ENCODE assay signal across 17 mouse cellular contexts in the genomic region with DNA sequence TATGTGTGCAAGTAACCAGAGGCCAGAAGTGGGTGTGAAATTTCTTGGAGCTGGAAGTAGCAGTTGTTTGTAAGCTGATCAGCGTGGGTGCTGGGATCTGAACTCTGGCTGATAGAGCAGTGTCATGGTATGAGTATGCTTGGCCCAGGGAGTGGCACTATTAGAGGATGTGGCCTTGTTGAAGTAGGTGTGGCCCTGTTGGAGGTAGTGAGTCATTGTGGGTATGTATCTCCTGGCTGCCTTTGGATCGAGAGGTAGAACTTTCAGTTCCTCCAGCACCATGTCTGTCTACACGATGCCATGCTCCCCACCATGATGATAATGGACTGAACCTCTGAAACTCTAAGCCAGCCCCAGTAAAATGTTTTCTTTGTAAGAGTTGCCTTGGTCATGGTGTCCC. TPM values are rescaled to one million over a fixed set of nuclear protein-coding genes. Genes with fewer than 3 reads are reported as not detected.
DNase-seq lines count a peak whose midpoint lies in the region; ATAC-seq and TF ChIP-seq lines count a peak whose summit lies in the region.
"Had no signal": no experiment of that assay in that cellular context is flagged by ENCODE, and none has a peak within 500 bp of the region (broad histone marks: within the 10 kb centered on the region; RNA-seq: fewer than 3 reads in every experiment).

No protein-coding gene starts in this region.

- 83% methylated on average over 3 of the region's 3 CpGs for WGBS in lung, adult 2 months
- WGBS in liver, embryonic 15.5 days (ENCODE audit: insufficient replicate concordance) = 45% methylated on average over 3 of the region's 3 CpGs
- 99% methylated on average over 3 of the region's 3 CpGs for WGBS in forebrain, postnatal 0 days
- WGBS in hindbrain, embryonic 13.5 days = 96% methylated on average over 3 of the region's 3 CpGs

- H3K27ac ChIP-seq in liver, embryonic 15.5 days (replicated peaks) = no peak overlapping the region
- no peak overlapping the region for H3K27ac ChIP-seq in forebrain, postnatal 0 days (ENCODE audit: low read depth, low read length)
- no peak overlapping the region for H3K27ac ChIP-seq in hindbrain, embryonic 13.5 days

- no peaks in the 10 kb centered on the region for H3K9me3 ChIP-seq in liver, embryonic 15.5 days (replicated peaks)
- H3K9me3 ChIP-seq in forebrain, postnatal 0 days (ENCODE audit: low read length) = no peaks in the 10 kb centered on the region
- H3K9me3 ChIP-seq in hindbrain, embryonic 13.5 days = no peaks in the 10 kb centered on the region

- TF ChIP-seq POLR2A in lung, adult 2 months (IDR thresholded peaks at IDR 0.05; ENCODE audit: borderline replicate concordance, extremely low read depth, low read depth, low read length) = no peak

- ATAC-seq in liver, embryonic 15.5 days (ENCODE audit: insufficient read depth) = peak; percentile 43; the same call in 1 of the 2 replicates
- no peak for ATAC-seq in forebrain, postnatal 0 days
- no peak for ATAC-seq in hindbrain, embryonic 13.5 days (ENCODE audit: low FRiP score)

- no peak for TF ChIP-seq CTCF in lung, adult 2 months (IDR thresholded peaks at IDR 0.05; ENCODE audit: insufficient read depth, low read length)
- no peak for TF ChIP-seq CTCF in forebrain, postnatal 0 days (IDR thresholded peaks at IDR 0.05; ENCODE audit: low read depth)

- H3K36me3 ChIP-seq in liver, embryonic 15.5 days (replicated peaks) = no peaks in the 10 kb centered on the region
- H3K36me3 ChIP-seq in splenic B cell, adult 2 months (ENCODE audit: control insufficient read depth, insufficient read depth, low read length, poor library complexity, severe bottlenecking) = no peaks in the 10 kb centered on the region
- no peaks in the 10 kb centered on the region for H3K36me3 ChIP-seq in forebrain, postnatal 0 days (ENCODE audit: insufficient read depth)
- no peaks in the 10 kb centered on the region for H3K36me3 ChIP-seq in hindbrain, embryonic 13.5 days

- peak; percentile 18 for DNase-seq in lung, postnatal 36 days
- DNase-seq in lung, adult 2 months = no peak
- peak; percentile 15 for DNase-seq in T-cell, adult 2 months (ENCODE audit: low spot score)
- peak; percentile 55 for DNase-seq in splenic B cell, adult 2 months (ENCODE audit: low read depth, low spot score)
- DNase-seq in forebrain, postnatal 0 days = no peak
- no peak for DNase-seq in ovary, postnatal 14 days (ENCODE audit: low spot score)
- DNase-seq: adrenal gland, postnatal 14 days; cerebellum, adult 11 months; gastrocnemius, postnatal 14 days; heart, postnatal 10 days; kidney, adult 2 months; lung, adult 18-20 months; spleen, adult 18-20 months; thymus, postnatal 25 days had no signal

- H3K4me2 ChIP-seq in liver, embryonic 15.5 days = no peak overlapping the region
- H3K4me2 ChIP-seq in forebrain, postnatal 0 days (ENCODE audit: low read depth) = no peak overlapping the region
- H3K4me2 ChIP-seq in hindbrain, embryonic 13.5 days = no peak overlapping the region
- H3K4me2 ChIP-seq: midbrain, embryonic 11.5 days had no signal

- H3K4me3 ChIP-seq in lung, adult 2 months (replicated peaks; ENCODE audit: extremely low read depth, low read depth, low read length) = no peak overlapping the region
- H3K4me3 ChIP-seq in liver, embryonic 15.5 days (replicated peaks) = no peak overlapping the region
- H3K4me3 ChIP-seq in forebrain, postnatal 0 days (ENCODE audit: low read depth, low read length) = no peak overlapping the region
- H3K4me3 ChIP-seq in hindbrain, embryonic 13.5 days = no peak overlapping the region

- H3K9ac ChIP-seq in liver, embryonic 15.5 days = no peak overlapping the region
- no peak overlapping the region for H3K9ac ChIP-seq in forebrain, postnatal 0 days
- H3K9ac ChIP-seq in hindbrain, embryonic 13.5 days = no peak overlapping the region

- H3K27me3 ChIP-seq in liver, embryonic 15.5 days = no peaks in the 10 kb centered on the region
- H3K27me3 ChIP-seq in splenic B cell, adult 2 months (ENCODE audit: control insufficient read depth, insufficient read depth, low read length, poor library complexity, severe bottlenecking) = no peaks in the 10 kb centered on the region
- no peaks in the 10 kb centered on the region for H3K27me3 ChIP-seq in forebrain, postnatal 0 days (ENCODE audit: insufficient read depth, low read length)
- no peaks in the 10 kb centered on the region for H3K27me3 ChIP-seq in hindbrain, embryonic 13.5 days

- peaks cover 2% of the 10 kb centered on the region; the same call in 1 of the 2 replicates for H3K4me1 ChIP-seq in lung, adult 2 months (ENCODE audit: control insufficient read depth, insufficient read depth, low read length)
- peaks cover 46% of the 10 kb centered on the region for H3K4me1 ChIP-seq in liver, embryonic 15.5 days (replicated peaks)
- H3K4me1 ChIP-seq in forebrain, postnatal 0 days (ENCODE audit: insufficient read depth) = no peaks in the 10 kb centered on the region
- peaks cover 6% of the 10 kb centered on the region for H3K4me1 ChIP-seq in hindbrain, embryonic 13.5 days (replicated peaks)

RNA-seq across cellular contexts. Expression of gene Nfyb, which starts 16.4 kb away (rescaled TPM):
- 5.6 and 7.1 TPM in 2 replicates for polyA plus RNA-seq in lung, adult 2 months (2012; rRNA removed)
- polyA plus RNA-seq in liver, embryonic 15.5 days (2015; fragmentation: Nextera tagmentation; extraction: Ambion mirVana) = 33.1 and 33.2 TPM in 2 replicates
- total RNA-seq in forebrain, postnatal 0 days (2014; rRNA removed) = 69.2 and 78.1 TPM in 2 replicates
- polyA plus RNA-seq in forebrain, postnatal 0 days (2015; fragmentation: Nextera tagmentation; extraction: Ambion mirVana) = 32.4 and 34.2 TPM in 2 replicates
- polyA plus RNA-seq in hindbrain, embryonic 13.5 days (2015; fragmentation: Nextera tagmentation; extraction: Ambion mirVana) = 45.7 and 49.5 TPM in 2 replicates

RNA-seq across cellular contexts. Expression of gene Txnrd1, which starts 53.4 kb away (rescaled TPM):
- polyA plus RNA-seq in lung, adult 2 months (2012; rRNA removed) = 25.5 and 35.6 TPM in 2 replicates
- 48.0 and 49.0 TPM in 2 replicates for polyA plus RNA-seq in liver, embryonic 15.5 days (2015; fragmentation: Nextera tagmentation; extraction: Ambion mirVana)
- total RNA-seq in forebrain, postnatal 0 days (2014; rRNA removed) = 96.3 and 108 TPM in 2 replicates
- polyA plus RNA-seq in forebrain, postnatal 0 days (2015; fragmentation: Nextera tagmentation; extraction: Ambion mirVana) = 74.5 and 81.5 TPM in 2 replicates
- 116 and 122 TPM in 2 replicates for polyA plus RNA-seq in hindbrain, embryonic 13.5 days (2015; fragmentation: Nextera tagmentation; extraction: Ambion mirVana)

Comparison
In these comparisons a context has a peak if more than half of its experiments do, and no peak if none do; other contexts are left out.
1. DNase-seq: peak in lung, postnatal 36 days (single experiment), T-cell, adult 2 months (single experiment) and splenic B cell, adult 2 months (single experiment); none in lung, adult 2 months (single experiment), forebrain, postnatal 0 days (single experiment) and ovary, postnatal 14 days (single experiment).